Mouse (Mus musculus): Measurements from ENCODE around the gene Taf6l. TPM values are rescaled to one million over a fixed set of nuclear protein-coding genes. Genes with fewer than 3 reads are reported as not detected.

The Taf6l gene
- 23.3 and 25.3 TPM in 2 replicates for polyA plus RNA-seq (2015; fragmentation: Nextera tagmentation; extraction: Ambion mirVana)

GRCm38 (mm10) chr19:8786008-8786781, at the start of gene Taf6l:
Gene Taf6l (minus strand): TSS chr19:8786417.

GRCm38 (mm10) chr19:8829660-8830059, 43.4 kb upstream of the Taf6l start, which contains the start of gene AC129217.1:
Gene AC129217.1 (plus strand): TSS chr19:8829773.

GRCm38 (mm10) chr19:8819596-8820423, 33.6 kb upstream of the Taf6l start, which contains the start of gene Hnrnpul2:
Gene Hnrnpul2 (plus strand): TSS chr19:8820010.

GRCm38 (mm10) chr19:8818801-8819595, 32.8 kb upstream of the Taf6l start, which contains the start of gene Ttc9c:
Gene Ttc9c (minus strand): TSS chr19:8819333.

GRCm38 (mm10) chr19:8802130-8802821, 16.1 kb upstream of the Taf6l start, which contains the start of gene Zbtb3:
Gene Zbtb3 (plus strand): TSS chr19:8802555.

GRCm38 (mm10) chr19:8798264-8798946, 12.2 kb upstream of the Taf6l start, which contains the start of gene Polr2g:
Gene Polr2g (minus strand): TSS chr19:8798577.

GRCm38 (mm10) chr19:8774086-8774835, 12.0 kb downstream of the Taf6l start, which contains the start of gene Tmem179b:
Gene Tmem179b (minus strand): TSS chr19:8774467.

GRCm38 (mm10) chr19:8770567-8771270, 15.5 kb downstream of the Taf6l start, which contains the start of gene Tmem223:
Gene Tmem223 (plus strand): TSS chr19:8770996.

GRCm38 (mm10) chr19:8756635-8757387, 29.4 kb downstream of the Taf6l start, which contains the start of gene Nxf1:
Gene Nxf1 (plus strand): TSS chr19:8757073.

GRCm38 (mm10) chr19:8741243-8741869, 44.9 kb downstream of the Taf6l start, which contains the start of gene Stx5a:
Gene Stx5a (plus strand): TSS chr19:8741413.

GRCm38 (mm10) chr19:8740603-8741002, 45.6 kb downstream of the Taf6l start, which contains the start of gene 1700092M07Rik:
Gene 1700092M07Rik (plus strand): TSS chr19:8740718.

GRCm38 (mm10) chr19:8735389-8736159, 50.6 kb downstream of the Taf6l start, which contains the start of gene Wdr74:
Gene Wdr74 (plus strand): TSS chr19:8735827.

